Mouse (Mus musculus) hindbrain, embryonic 11.5 days (tissue): ENCODE measurements around the gene Zfyve21. TPM values are rescaled to one million over a fixed set of nuclear protein-coding genes. Genes with fewer than 3 reads are reported as not detected.

Source experiments
- ATAC-seq: fragments of 200-750 bp; cut with Nextera tagmentation; 2 replicates; pipeline ENCODE4 v1.8.0; 2017; ENCODE audit warnings: mild to moderate bottlenecking, moderate TSS enrichment, moderate library complexity; ENCODE audit not compliant: low FRiP score
- DNase-seq: peaks from one replicate; pipeline ENCODE4 v3.0.0-alpha.2; 2015; ENCODE audit warnings: low spot score
- H3K27ac ChIP-seq: fragments of 300-500 bp; sonication (generic); 2 replicates; pipeline ENCODE4 v1.5.1; 2014; ENCODE audit warnings: mild to moderate bottlenecking, low read depth, low read length
- H3K27me3 ChIP-seq: fragments of 300-500 bp; sonication (generic); 2 replicates; pipeline ENCODE4 v1.6.1; 2014; ENCODE audit warnings: mild to moderate bottlenecking, low read length, moderate library complexity, mixed read lengths; ENCODE audit not compliant: control insufficient read depth, insufficient read depth
- H3K36me3 ChIP-seq: fragments of 300-500 bp; sonication (generic); 2 replicates; pipeline ENCODE4 v1.6.1; 2014; ENCODE audit warnings: mild to moderate bottlenecking, low read length, moderate library complexity, mixed read lengths; ENCODE audit not compliant: control insufficient read depth, insufficient read depth
- H3K4me1 ChIP-seq: fragments of 300-500 bp; sonication (generic); replicated peaks from 2 replicates; pipeline ENCODE4 v1.6.1; 2014; ENCODE audit warnings: low read length, mixed read lengths; ENCODE audit not compliant: control insufficient read depth, insufficient read depth
- H3K4me2 ChIP-seq: fragments of 300-500 bp; sonication (generic); replicated peaks from 2 replicates; pipeline ENCODE4 v1.6.1; 2014; ENCODE audit warnings: mild to moderate bottlenecking, low read depth, low read length
- H3K4me3 ChIP-seq: fragments of 300-500 bp; sonication (generic); 2 replicates; pipeline ENCODE4 v1.5.1; 2014; ENCODE audit warnings: low read depth, low read length
- H3K9ac ChIP-seq: fragments of 300-500 bp; sonication (generic); 2 replicates; pipeline ENCODE4 v1.6.1; 2014; ENCODE audit warnings: low read depth, low read length
- H3K9me3 ChIP-seq: fragments of 300-500 bp; sonication (generic); 2 replicates; pipeline ENCODE4 v1.6.1; 2016; ENCODE audit warnings: low read length; ENCODE audit not compliant: control insufficient read depth
- WGBS: fragments of 180-500 bp; shearing (Covaris S2); extraction: QIAGEN DNeasy Blood & Tissue Kit; methylation state at CpG from one replicate; pipeline ENCODE4 v1.1.7; 2014; 5-methylcytosine and 5-hydroxymethylcytosine counted together
- polyA plus RNA-seq: library from polyadenylated mRNA; unstranded; fragments of >200 nt; fragmentation: Nextera tagmentation; extraction: Ambion mirVana; gene quantifications from 2 replicates; pipeline ENCODE4 v1.2.1, GENCODE M21; 2014

Gene Zfyve21
- polyA plus RNA-seq, 1 experiment from 2014 or later, result 54.7 TPM

GRCm38 (mm10) chr12:111869806-111870205 is 55.8 kb downstream of the Zfyve21 start:
- Histone ChIP-seq H3K27ac (no peak overlapping the region), H3K4me3 (no peak overlapping the region), H3K9ac (no peak overlapping the region), H3K36me3 (no peaks in the 10 kb centered on the region), H3K9me3 (no peaks in the 10 kb centered on the region), H3K4me1 (no peaks in the 10 kb centered on the region), H3K4me2 (no peak overlapping the region), H3K27me3 (no peaks in the 10 kb centered on the region)
- ATAC-seq, result no peak
- WGBS, result 85% methylated on average over 1 of the region's 1 CpGs
- DNase-seq, result no peak

GRCm38 (mm10) chr12:111870811-111871210 is 56.8 kb downstream of the Zfyve21 start:
- H3K4me2 ChIP-seq, result no peak overlapping the region

GRCm38 (mm10) chr12:111872079-111872478 is 58.1 kb downstream of the Zfyve21 start:
- no peaks in the 10 kb centered on the region for H3K36me3 ChIP-seq
- H3K27me3 ChIP-seq, result no peaks in the 10 kb centered on the region
- H3K4me1 ChIP-seq, result no peaks in the 10 kb centered on the region
- WGBS, result 88% methylated on average over 5 of the region's 5 CpGs
- no peaks in the 10 kb centered on the region for H3K9me3 ChIP-seq
- no peak overlapping the region for H3K27ac ChIP-seq
- no peak overlapping the region for H3K9ac ChIP-seq
- no peak overlapping the region for H3K4me3 ChIP-seq
- no peak overlapping the region for H3K4me2 ChIP-seq
- DNase-seq (no peak), ATAC-seq (no peak)

More at GRCm38 (mm10) chr12:111870811-111871210, 56.8 kb downstream of the Zfyve21 start:
- no peak for ATAC-seq
- Histone ChIP-seq H3K4me1 (no peaks in the 10 kb centered on the region), H3K27me3 (no peaks in the 10 kb centered on the region), H3K27ac (no peak overlapping the region), H3K9me3 (no peaks in the 10 kb centered on the region), H3K4me3 (no peak overlapping the region), H3K9ac (no peak overlapping the region), H3K36me3 (no peaks in the 10 kb centered on the region)
- 89% methylated on average over 7 of the region's 7 CpGs for WGBS
- no peak for DNase-seq

- no peak for DNase-seq
- Histone ChIP-seq H3K9me3 (no peaks in the 10 kb centered on the region), H3K27me3 (no peaks in the 10 kb centered on the region), H3K4me2 (no peak overlapping the region), H3K36me3 (no peaks in the 10 kb centered on the region), H3K4me3 (no peak overlapping the region), H3K27ac (no peak overlapping the region), H3K4me1 (no peaks in the 10 kb centered on the region), H3K9ac (no peak overlapping the region)
- WGBS, result 75% methylated on average over 1 of the region's 1 CpGs
- ATAC-seq, result no peak
Measured at GRCm38 (mm10) chr12:111874601-111875140, 60.7 kb downstream of the Zfyve21 start.

GRCm38 (mm10) chr12:111875499-111875898 is 61.5 kb downstream of the Zfyve21 start:
- Histone ChIP-seq H3K4me1 (no peaks in the 10 kb centered on the region), H3K36me3 (no peaks in the 10 kb centered on the region), H3K9me3 (no peaks in the 10 kb centered on the region), H3K27me3 (no peaks in the 10 kb centered on the region), H3K9ac (no peak overlapping the region), H3K4me3 (no peak overlapping the region), H3K4me2 (no peak overlapping the region), H3K27ac (no peak overlapping the region)
- no peak for ATAC-seq
- no peak for DNase-seq
- WGBS, result 88% methylated on average over 3 of the region's 3 CpGs

DNA sequence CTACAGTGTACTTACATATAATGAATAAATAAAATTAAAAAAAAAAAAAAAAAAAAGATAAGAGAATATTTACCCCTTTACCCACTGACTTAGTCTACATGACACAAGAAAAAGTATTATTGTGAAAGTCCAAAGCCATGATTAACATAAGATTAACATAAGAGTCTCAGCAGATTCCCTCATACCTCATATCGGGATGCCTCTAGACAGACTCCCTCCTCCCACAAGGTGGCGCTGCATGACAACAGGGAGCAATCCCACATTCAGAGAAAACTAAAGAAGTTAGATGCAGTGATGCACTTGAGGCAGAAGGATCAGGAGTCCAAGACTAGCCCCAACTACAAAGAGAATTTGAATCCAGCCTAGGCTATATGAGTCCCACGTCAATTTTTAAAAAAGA is 64.2 kb downstream of the Zfyve21 start:
- H3K9ac ChIP-seq, result no peak overlapping the region
- H3K9me3 ChIP-seq, result no peaks in the 10 kb centered on the region
- no peaks in the 10 kb centered on the region for H3K4me1 ChIP-seq
- no peaks in the 10 kb centered on the region for H3K27me3 ChIP-seq
- H3K4me2 ChIP-seq, result no peak overlapping the region
- no peaks in the 10 kb centered on the region for H3K36me3 ChIP-seq
- 16% methylated on average over 3 of the region's 3 CpGs for WGBS
- DNase-seq (peak; percentile 89), ATAC-seq (peak; percentile 54)
- H3K4me3 ChIP-seq, result no peak overlapping the region
- H3K27ac ChIP-seq, result no peak overlapping the region

Other genes starting within 250 kb of the Zfyve21 start
- 76.6 and 76.8 TPM in 2 replicates for gene Mark3, start 239.6 kb upstream of the Zfyve21 start, polyA plus RNA-seq
- gene Ckb, start 141.8 kb upstream of the Zfyve21 start, polyA plus RNA-seq, result 2,103 and 2,160 TPM in 2 replicates
- gene Trmt61a, start 136.1 kb upstream of the Zfyve21 start, polyA plus RNA-seq, result 4.5 and 5.0 TPM in 2 replicates
- gene Bag5, start 100.9 kb upstream of the Zfyve21 start, polyA plus RNA-seq, result 61.5 and 63.3 TPM in 2 replicates
- 52.5 and 54.2 TPM in 2 replicates for gene Apopt1, start 100.9 kb upstream of the Zfyve21 start, polyA plus RNA-seq
- gene Klc1, start 55.3 kb upstream of the Zfyve21 start, polyA plus RNA-seq, result 345 and 366 TPM in 2 replicates
- 8.2 and 9.8 TPM in 2 replicates for gene Xrcc3, start 297 bp upstream of the Zfyve21 start, polyA plus RNA-seq
- 8.3 and 9.5 TPM in 2 replicates for gene Ppp1r13b, start 93.9 kb downstream of the Zfyve21 start, polyA plus RNA-seq
- 582 and 583 TPM in 2 replicates for gene Atp5mpl, start 152.8 kb downstream of the Zfyve21 start, polyA plus RNA-seq
- gene Tdrd9, start 157.4 kb downstream of the Zfyve21 start, polyA plus RNA-seq, result 0.37 and 0.81 TPM in 2 replicates
- gene Rd3l, start 167.1 kb downstream of the Zfyve21 start, polyA plus RNA-seq, result not detected in 2 replicates